Mouse (Mus musculus) adrenal gland, postnatal 25 days (tissue): ENCODE measurements around the gene Atxn1. TPM values are rescaled to one million over a fixed set of nuclear protein-coding genes. Genes with fewer than 3 reads are reported as not detected.

Experiments
- DNase-seq: peaks from one replicate; pipeline ENCODE4 v3.0.0; 2021; ENCODE audit warnings: mixed read lengths
- total RNA-seq: library from RNA; stranded (reverse); gene quantifications from 2 replicates; pipeline ENCODE4 v1.2.3, GENCODE M21; 2021

Gene Atxn1
- total RNA-seq, 1 experiment from 2014 or later: 63.2 TPM

DNA sequence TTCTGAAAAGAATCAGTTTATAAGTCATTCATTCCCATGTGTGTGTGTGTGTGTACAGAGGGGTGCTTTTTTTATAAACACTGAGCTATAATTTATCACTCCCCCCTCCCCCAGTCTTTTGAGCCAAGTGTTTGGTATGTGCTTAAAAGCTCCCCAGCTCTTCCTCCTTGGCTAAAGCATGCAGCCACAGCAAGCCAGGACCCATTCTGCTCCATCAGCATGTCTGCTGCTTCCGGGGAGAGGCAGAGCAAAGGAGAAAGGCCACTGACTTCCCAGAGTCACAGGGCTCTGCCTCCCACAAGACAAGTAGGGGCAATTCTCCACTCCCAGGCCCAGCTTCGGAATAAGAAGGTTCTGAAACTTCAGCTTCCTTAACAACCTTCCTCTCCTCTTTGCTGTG is 67.2 kb downstream of the Atxn1 start:
- no peak for DNase-seq

DNA sequence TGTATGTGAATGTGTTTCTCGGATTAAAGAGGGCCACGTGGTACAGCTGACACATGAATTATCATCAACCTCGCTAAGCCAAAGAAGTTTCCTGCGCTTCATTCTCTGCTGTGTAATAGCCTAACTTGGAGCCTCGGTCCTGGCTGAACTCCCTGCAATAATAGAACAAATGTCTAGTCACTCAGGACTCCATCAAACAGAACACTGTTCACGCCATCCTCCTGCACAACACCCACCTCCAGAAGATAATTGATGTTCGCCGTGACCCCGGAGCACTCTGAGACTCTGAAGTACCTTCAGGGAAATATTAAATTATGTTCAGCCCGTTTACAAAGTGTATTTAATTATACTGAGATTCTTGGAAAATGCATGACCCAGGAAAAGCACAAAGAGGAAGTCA is 70.0 kb downstream of the Atxn1 start:
- no peak for DNase-seq

DNA sequence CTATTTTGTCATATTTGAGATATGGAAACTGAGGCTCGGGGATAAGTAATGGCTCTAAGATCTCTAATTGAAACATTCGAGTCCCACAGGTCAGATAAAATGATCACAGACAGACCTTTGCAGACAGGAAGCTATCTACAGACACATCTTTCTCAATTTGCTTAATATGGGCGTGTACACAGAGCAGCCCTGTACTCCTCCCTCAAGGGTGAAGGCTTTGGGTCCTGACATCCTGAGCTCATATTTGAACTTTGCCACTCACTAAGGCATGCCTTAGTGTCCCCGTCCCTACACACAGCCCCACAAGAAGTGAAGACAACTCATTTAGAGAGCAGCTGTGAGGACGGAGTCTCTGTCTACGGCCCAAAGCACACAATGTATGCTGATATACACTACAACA is 70.6 kb downstream of the Atxn1 start:
- no peak for DNase-seq

GRCm38 (mm10) chr13:45891073-45891472 is 73.7 kb downstream of the Atxn1 start:
- no peak for DNase-seq

DNA sequence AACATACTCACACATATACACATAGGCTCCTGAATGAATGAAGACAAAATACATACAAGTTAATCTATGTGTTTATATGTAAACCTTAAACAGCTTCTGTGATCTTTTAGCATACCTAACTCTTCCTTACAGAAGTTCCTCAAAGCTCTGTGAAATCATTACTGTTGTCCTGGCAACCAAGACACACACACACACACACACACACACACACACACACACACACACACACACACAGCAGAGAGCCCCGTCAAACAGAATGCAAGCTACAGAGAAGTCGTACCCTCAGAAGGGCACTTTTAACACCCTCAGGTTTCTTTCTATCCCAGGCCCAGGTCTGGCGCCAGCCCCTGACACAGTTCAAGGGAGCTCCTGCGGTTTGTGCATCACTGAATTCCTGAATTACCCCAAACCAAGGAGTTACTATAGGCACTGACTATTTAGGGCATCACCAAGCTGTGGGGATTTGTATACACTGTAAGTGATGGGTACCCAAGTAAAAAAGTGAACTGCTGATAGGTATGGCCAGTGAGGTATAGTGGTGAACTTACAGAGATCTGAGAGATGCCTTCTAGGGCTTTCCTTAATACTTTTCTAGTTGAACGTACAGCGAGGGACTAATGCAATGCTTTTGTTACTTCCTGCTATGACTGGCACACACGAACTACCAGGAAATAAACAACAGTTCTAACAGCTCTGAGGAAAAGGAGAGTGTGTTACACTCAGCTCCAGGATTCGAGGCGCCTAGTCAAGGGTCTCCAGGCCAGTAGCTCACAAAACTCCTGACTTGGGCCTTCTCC is 75.7 kb downstream of the Atxn1 start:
- no peak for DNase-seq

DNA sequence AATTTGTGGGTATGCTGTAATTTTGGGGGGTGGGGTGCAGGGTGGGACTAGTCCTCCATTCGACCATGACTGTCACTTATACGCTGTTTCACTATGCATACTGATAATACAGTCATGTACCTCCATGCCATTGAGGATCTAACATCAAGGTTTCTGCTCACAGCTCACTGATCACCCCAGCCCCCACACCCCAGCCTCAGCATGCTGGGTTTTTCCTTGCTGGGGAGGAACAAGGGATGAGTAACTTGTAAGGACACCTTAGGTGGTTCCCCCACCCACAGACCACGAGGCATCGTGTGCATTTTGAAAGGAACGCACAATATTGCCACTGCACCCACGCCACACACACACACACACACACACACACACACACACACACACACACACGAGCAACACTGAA is 79.9 kb downstream of the Atxn1 start:
- DNase-seq: no peak

DNA sequence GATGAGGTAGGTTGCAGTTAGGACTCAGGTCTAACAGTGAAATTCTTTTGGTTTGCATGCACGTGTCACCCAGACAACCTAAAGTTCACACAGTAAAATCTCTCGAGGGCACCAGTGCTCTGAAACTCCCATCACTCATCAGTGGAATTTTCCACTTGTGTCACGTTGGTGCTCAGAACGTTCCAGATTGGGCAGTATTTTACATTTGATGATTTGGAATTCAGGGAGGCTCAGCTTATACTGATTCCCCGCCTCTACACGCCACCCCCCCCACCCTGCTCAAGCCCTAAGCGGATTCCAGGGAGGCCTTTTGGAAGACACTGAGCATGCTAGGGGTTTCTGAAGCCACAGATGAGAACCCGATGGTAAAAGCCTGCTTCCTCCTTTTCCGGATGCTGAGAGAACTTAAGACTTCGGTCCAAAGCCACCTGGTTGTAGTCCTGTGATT is 81.0 kb downstream of the Atxn1 start:
- DNase-seq: no peak

GRCm38 (mm10) chr13:45882976-45883440 is 81.8 kb downstream of the Atxn1 start:
- no peak for DNase-seq

DNA sequence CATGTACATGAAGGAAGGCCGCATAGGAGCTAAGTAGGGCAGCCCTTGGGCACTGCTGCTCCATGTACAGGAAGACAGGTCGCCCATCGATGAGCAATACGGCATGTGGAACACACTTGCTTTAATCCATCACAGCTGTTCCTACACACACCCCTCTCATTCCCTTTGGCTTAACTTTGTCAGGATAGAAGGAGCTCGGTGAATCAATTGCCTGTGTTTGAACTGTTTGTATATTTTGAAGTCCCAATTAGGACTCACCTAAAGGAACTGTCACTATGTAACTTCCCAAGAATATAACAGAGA is 84.3 kb downstream of the Atxn1 start:
- no peak for DNase-seq

GRCm38 (mm10) chr13:45879746-45880542 is 84.9 kb downstream of the Atxn1 start:
- DNase-seq: no peak

GRCm38 (mm10) chr13:45876939-45877338 is 87.9 kb downstream of the Atxn1 start:
- DNase-seq: no peak

- DNase-seq: no peak
Measured at GRCm38 (mm10) chr13:45876368-45876760, 88.4 kb downstream of the Atxn1 start.

GRCm38 (mm10) chr13:45875686-45876367 is 89.0 kb downstream of the Atxn1 start:
- DNase-seq: no peak

DNA sequence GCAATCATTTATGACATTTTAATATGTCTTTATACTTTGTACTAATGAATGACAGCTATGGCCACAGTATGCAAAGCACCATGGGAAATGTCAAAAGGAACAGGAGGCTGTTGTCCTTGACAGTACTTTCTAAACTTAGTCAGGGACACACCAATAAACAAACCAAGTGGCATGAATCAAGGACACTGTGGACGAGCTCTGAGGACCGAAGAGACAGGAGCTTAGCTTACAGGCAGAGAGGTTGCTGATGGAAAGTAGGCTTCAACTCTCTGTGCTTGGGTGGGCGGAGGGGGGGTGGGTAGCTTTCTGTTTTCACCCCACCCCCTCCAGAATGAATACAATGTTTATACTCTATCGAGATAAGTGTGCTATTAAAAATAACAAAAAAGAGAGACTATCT is 90.6 kb downstream of the Atxn1 start:
- no peak for DNase-seq

- DNase-seq: no peak
Measured at GRCm38 (mm10) chr13:45872966-45873365, 91.8 kb downstream of the Atxn1 start.

- peak; percentile 37 for DNase-seq
Measured at GRCm38 (mm10) chr13:45872041-45872746, 92.6 kb downstream of the Atxn1 start.

GRCm38 (mm10) chr13:45871554-45871953 is 93.3 kb downstream of the Atxn1 start:
- peak; percentile 18 for DNase-seq

- no peak for DNase-seq
Measured at GRCm38 (mm10) chr13:45868886-45869285, 95.9 kb downstream of the Atxn1 start.

GRCm38 (mm10) chr13:45867273-45867672 is 97.5 kb downstream of the Atxn1 start:
- peak; percentile 85 for DNase-seq

DNA sequence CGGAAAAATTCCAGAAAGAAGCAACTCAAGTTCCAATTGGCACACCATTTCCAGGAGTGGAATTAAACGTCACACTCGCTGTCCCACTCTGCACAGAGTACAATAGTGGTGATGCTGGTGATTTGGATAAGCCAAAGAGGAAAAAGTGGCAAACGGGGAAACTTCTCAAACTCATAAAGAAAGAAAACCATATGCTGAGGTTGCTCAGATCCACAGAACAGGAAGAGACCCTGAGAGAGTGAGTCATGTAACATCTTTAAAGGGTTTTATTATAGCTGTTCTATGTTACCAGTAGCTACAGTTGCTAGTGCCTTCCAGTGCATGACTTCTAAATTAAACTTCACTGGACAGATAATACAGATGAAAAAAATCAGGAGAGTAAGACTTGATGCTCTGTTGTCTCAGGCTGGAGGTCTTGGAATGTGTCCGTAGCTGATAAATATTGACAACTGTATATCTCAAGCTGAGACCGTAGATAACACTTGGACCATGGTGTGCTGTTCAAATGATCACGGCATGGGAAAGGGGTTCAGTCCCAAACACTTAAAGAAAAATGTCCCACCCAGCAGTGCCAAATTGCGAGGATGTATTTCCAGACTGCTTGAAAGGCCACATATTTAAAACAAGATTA is 98.1 kb downstream of the Atxn1 start:
- DNase-seq: no peak

- no peak for DNase-seq
Measured at GRCm38 (mm10) chr13:45865620-45866019, 99.2 kb downstream of the Atxn1 start.

GRCm38 (mm10) chr13:45863779-45864178 is 101.0 kb downstream of the Atxn1 start:
- DNase-seq: no peak
